Mouse (Mus musculus) bone marrow macrophage, adult 2 months (primary cell): Measurements from ENCODE around the gene Sdr42e1.

ENCODE experiments used
- CTCF ChIP-seq: IDR thresholded peaks from 2 replicates; pipeline ENCODE4 v1.5.1; 2012; ENCODE audit warnings: low read depth, mild to moderate bottlenecking, low read length, moderate library complexity
- POLR2A ChIP-seq: IDR thresholded peaks from 2 replicates; pipeline ENCODE4 v1.6.1; 2012; ENCODE audit warnings: mild to moderate bottlenecking, low read depth, low read length, borderline replicate concordance

DNA sequence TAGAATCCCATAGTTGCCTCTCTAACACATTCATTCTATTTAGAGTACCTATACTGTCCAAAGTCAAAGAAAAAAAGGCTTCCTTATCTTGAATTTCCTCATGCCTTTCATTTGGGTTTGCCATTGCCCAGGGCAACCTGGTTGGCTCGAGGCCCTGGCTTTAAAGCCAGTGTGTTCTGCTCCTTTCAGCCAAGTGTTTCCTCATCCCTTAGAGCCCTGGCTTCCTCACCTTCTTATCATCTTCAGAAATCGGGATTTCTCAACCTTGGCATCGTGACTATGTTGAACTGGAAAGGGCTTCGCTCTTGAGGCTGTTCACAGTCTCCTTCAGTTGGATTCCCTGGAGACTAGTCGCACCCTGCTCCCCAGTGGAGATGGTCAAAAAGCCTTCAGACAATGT lies 41.1 kb upstream of the Sdr42e1 start:
- no peak for TF ChIP-seq CTCF
- TF ChIP-seq POLR2A, result no peak
